Mouse (Mus musculus) liver, embryonic 13.5 days (tissue): ENCODE measurements around the gene Best3. TPM values are rescaled to one million over a fixed set of nuclear protein-coding genes. Genes with fewer than 3 reads are reported as not detected.

Experiments used
- ATAC-seq: fragments of 200-750 bp; cut with Nextera tagmentation; 2 replicates; pipeline ENCODE4 v1.8.0; 2017; ENCODE audit warnings: low read depth, mild to moderate bottlenecking, moderate number of reproducible peaks, moderate library complexity
- DNase-seq: peaks from one replicate; pipeline ENCODE4 v3.0.0; 2022
- H3K27ac ChIP-seq: fragments of 300-500 bp; sonication (generic); 2 replicates; pipeline ENCODE4 v1.5.1; 2015; ENCODE audit warnings: moderate library complexity, mild to moderate bottlenecking, inconsistent platforms
- H3K27me3 ChIP-seq: fragments of 300-500 bp; sonication (generic); 2 replicates; pipeline ENCODE4 v1.6.1; 2015; ENCODE audit warnings: mild to moderate bottlenecking, inconsistent platforms
- H3K36me3 ChIP-seq: fragments of 300-500 bp; sonication (generic); 2 replicates; pipeline ENCODE4 v1.6.1; 2015; ENCODE audit warnings: mild to moderate bottlenecking, inconsistent platforms
- H3K4me1 ChIP-seq: fragments of 300-500 bp; sonication (generic); replicated peaks from 2 replicates; pipeline ENCODE4 v1.6.1; 2015; ENCODE audit warnings: inconsistent platforms
- H3K4me2 ChIP-seq: fragments of 300-500 bp; sonication (generic); 2 replicates; pipeline ENCODE4 v1.6.1; 2015; ENCODE audit warnings: inconsistent platforms, mild to moderate bottlenecking, moderate library complexity
- H3K4me3 ChIP-seq: fragments of 300-500 bp; sonication (generic); replicated peaks from 2 replicates; pipeline ENCODE4 v1.5.1; 2015; ENCODE audit warnings: mild to moderate bottlenecking, inconsistent platforms
- H3K9ac ChIP-seq: fragments of 300-500 bp; sonication (generic); 2 replicates; pipeline ENCODE4 v1.6.1; 2015; ENCODE audit warnings: mild to moderate bottlenecking, inconsistent platforms
- H3K9me3 ChIP-seq: fragments of 300-500 bp; sonication (generic); replicated peaks from 2 replicates; pipeline ENCODE4 v1.6.1; 2016; ENCODE audit warnings: inconsistent platforms
- WGBS: fragments of 180-500 bp; shearing (Covaris S2); methylation state at CpG from one replicate; pipeline ENCODE4 v1.1.7; 2015; ENCODE audit not compliant: insufficient replicate concordance; 5-methylcytosine and 5-hydroxymethylcytosine counted together
- polyA plus RNA-seq: library from polyadenylated mRNA; unstranded; fragments of >200 nt; fragmentation: Nextera tagmentation; extraction: Ambion mirVana; gene quantifications from 2 replicates; pipeline ENCODE4 v1.2.1, GENCODE M21; 2015

The Best3 gene
- polyA plus RNA-seq, 1 experiment from 2014 or later: 0.03 TPM

DNA sequence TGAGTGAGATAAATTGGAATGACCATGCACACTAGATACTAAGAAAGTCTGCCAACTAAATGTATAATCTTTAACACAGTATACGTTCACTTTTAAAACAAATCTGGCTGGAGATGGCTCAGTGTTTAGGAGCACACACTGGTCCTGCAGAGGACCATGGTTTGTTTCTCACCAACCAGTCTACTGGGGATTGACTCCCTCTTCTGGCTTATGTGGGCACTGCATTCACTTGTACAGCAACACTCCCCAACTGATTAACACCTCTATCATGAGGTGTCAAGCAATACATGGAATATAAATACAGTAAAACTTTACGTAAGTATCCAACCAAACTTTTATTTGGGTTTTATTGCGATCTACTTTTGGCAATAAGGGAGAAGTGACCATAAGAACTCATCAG, 83.0 kb downstream of the Best3 start:
- no peak overlapping the region for H3K4me2 ChIP-seq
- H3K9ac ChIP-seq: no peak overlapping the region
- no peak for DNase-seq
- H3K4me1 ChIP-seq: peaks cover 4% of the 10 kb centered on the region; the same call in 1 of the 2 replicates
- H3K4me3 ChIP-seq: no peak overlapping the region
- 85% methylated on average over 3 of the region's 3 CpGs for WGBS
- H3K36me3 ChIP-seq: peaks cover 43% of the 10 kb centered on the region
- H3K9me3 ChIP-seq: no peaks in the 10 kb centered on the region
- H3K27me3 ChIP-seq: no peaks in the 10 kb centered on the region
- no peak for ATAC-seq
- H3K27ac ChIP-seq: no peak overlapping the region

GRCm38 (mm10) chr10:117072191-117072888, 86.2 kb downstream of the Best3 start:
- Histone ChIP-seq H3K4me2 (no peak overlapping the region), H3K4me1 (no peaks in the 10 kb centered on the region), H3K36me3 (peaks cover 72% of the 10 kb centered on the region), H3K9ac (no peak overlapping the region), H3K27me3 (no peaks in the 10 kb centered on the region), H3K9me3 (no peaks in the 10 kb centered on the region), H3K27ac (no peak overlapping the region), H3K4me3 (no peak overlapping the region)
- 87% methylated on average over 18 of the region's 18 CpGs for WGBS
- DNase-seq (no peak), ATAC-seq (no peak)

- H3K9ac ChIP-seq: no peak overlapping the region
- H3K36me3 ChIP-seq: peaks cover 80% of the 10 kb centered on the region
- no peak for DNase-seq
- H3K4me3 ChIP-seq: no peak overlapping the region
- H3K4me2 ChIP-seq: no peak overlapping the region
- ATAC-seq: peak; percentile 31; the same call in 1 of the 2 replicates
- 87% methylated on average over 7 of the region's 7 CpGs for WGBS
- no peaks in the 10 kb centered on the region for H3K9me3 ChIP-seq
- H3K4me1 ChIP-seq: peaks cover under 1% of the 10 kb centered on the region; the same call in 1 of the 2 replicates
- no peaks in the 10 kb centered on the region for H3K27me3 ChIP-seq
- H3K27ac ChIP-seq: no peak overlapping the region
Measured at GRCm38 (mm10) chr10:117073176-117073575, 87.1 kb downstream of the Best3 start.

Other genes starting within 250 kb of the Best3 start
- 0.07 TPM in 1 of 2 replicates, not detected in the other for gene Myrfl, start 89.4 kb upstream of the Best3 start, polyA plus RNA-seq
- gene Rab3ip, start 35.5 kb upstream of the Best3 start, polyA plus RNA-seq: 9.8 and 11.0 TPM in 2 replicates
- not detected in 2 replicates for gene Gm10271, start 13.7 kb upstream of the Best3 start, polyA plus RNA-seq
- gene Lrrc10, start 59.0 kb downstream of the Best3 start, polyA plus RNA-seq: 0.10 TPM in 1 of 2 replicates, not detected in the other
- gene Cct2, start 77.5 kb downstream of the Best3 start, polyA plus RNA-seq: 220 and 240 TPM in 2 replicates
- 8.1 and 11.7 TPM in 2 replicates for gene Frs2, start 162.2 kb downstream of the Best3 start, polyA plus RNA-seq
- gene Yeats4, start 238.2 kb downstream of the Best3 start, polyA plus RNA-seq: 49.2 and 56.2 TPM in 2 replicates